Mouse (Mus musculus): ENCODE measurements at regions not wholly inside any gene's neighbourhood (a gene's known extent, or its start where the extent isn't known, plus 50 kb on each side); places are given as distances from the start of the nearest gene placed in this dataset.

DNA sequence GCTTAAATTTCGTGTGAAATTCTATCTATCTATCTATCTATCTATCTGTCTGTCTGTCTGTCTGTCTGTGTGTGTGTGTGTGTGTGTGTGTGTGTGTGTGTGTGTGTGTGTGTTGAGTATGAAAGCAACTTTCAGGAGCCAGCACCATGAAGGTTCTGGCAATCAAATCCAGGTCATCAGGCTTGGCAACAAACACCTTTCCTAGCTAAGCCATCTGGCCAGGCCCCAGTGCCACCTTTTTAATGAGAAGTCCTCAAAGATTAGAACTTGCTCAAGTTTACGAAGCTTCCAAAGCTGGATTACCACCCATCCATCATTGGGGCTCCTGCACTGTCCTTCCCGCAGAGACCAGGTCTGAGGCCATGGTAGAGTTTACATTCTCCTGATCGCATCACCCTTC lies 325.0 kb downstream of the Gm49356 start:
- DNase-seq = no peak

DNA sequence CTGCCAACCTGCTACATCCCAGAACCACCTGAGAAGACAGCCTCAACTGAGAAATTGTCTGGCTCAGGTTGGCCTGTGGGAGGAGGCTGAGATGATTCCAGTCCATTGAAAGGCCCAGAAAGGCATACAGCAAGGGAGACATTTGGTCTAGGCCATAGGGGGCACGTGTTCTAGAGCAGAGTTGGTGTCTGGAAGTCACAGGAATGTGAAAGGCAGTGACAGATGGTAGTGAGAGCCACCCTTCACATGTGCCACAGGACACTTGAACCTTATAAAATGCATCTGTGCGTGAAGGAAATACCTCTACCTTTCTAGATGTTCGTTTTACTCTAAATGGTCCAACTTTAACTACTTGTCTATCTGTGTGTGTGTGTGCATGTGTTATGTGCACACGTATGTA lies 326.1 kb downstream of the Gm49356 start:
- DNase-seq = no peak

DNA sequence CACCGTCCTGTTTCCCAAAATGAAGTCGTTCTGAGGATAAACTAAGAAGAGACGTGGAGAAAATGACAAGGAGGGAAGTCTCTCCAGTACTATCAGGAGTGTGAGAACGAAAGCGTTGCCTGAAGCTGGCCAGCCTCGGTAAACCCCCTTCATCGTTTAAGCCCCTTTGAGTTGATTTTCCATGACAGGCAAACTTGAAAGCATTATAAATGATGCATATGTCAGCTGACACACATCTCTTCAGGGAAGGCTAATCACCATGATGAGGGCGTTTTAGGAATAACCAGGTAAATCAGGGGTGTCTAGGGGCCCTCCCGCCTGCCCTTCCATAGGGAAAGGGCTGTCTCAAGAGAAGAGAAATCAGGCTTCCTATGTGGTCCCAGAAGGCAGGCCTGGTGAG lies 328.4 kb downstream of the Gm49356 start:
- DNase-seq = no peak

DNA sequence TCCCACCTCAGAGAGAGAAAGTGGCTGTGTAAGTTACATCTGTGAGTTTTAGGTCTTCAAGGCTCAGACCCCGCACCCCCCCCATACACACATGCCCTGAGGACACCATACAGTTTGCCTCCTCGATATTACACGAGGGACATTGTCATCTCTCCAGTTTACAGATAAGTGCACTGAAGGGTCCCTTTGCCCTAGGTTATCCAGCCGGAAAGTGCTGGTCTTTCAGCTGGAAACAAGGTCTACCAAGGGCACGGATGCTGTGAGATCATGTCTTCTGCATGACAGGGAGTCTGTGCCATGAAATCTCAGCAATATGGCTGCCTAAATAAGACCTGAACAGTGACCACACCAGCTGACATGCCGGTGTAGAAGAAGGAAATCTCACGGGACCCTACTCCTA lies 329.8 kb downstream of the Gm49356 start:
- no peak for DNase-seq

DNA sequence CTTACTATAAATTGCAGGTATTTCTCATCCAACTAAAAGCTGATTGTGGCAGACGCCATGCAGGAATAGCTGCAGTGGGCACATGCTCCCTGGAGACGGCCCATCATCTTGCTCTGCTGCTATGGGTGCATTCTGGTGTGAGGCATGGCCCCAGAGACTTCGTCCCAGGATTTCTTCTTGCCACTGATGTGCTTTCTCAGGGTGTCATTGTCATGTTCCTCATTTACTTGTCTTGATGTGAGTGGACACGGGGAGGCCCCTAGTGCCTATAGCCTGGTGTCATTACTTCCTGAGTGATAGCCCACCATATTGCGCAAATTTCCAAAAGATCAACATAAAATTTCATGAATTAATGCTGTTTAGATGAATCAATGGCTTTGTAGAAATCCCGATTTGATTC lies 336.5 kb downstream of the Gm49356 start:
- no peak for DNase-seq

DNA sequence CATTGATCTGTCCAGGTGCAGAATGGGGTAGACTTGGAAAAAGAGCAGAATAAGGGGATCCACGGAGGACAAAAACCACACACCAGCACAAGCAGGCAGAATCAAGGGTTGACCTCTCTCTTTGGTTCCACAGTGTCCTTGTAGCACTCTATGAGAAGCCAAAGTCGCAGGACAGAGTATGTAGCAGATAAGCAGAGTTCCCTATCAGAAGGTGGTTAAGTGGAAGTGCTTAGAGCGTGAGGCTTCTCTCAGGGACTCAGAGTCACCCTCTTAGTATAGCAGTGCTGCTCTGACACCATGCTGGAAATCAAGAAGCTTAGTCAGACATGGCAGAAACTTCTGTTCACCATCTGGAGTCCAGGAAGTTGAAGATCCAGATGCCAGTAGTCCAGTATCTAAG lies 338.2 kb downstream of the Gm49356 start:
- no peak for DNase-seq

DNA sequence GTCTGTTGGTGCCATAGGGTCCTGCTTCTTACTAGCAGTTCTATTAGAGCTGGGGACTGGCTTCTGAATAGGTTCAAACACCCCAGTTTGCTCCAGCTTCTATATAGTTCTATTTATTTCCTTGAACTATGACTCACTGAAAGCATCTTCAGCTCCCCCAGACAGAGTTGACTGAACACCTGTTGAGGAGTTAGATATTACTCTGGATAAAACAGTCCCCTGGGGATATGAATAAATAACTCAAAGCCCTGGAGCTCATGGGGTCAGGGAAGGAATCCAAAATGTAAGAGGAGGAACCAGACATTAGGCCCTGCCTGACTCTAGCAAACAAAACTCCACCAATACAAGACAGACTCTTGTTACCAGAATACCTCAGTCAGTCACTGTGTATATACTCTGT lies 341.4 kb downstream of the Gm49356 start:
- DNase-seq = peak; percentile 47 to 52

DNA sequence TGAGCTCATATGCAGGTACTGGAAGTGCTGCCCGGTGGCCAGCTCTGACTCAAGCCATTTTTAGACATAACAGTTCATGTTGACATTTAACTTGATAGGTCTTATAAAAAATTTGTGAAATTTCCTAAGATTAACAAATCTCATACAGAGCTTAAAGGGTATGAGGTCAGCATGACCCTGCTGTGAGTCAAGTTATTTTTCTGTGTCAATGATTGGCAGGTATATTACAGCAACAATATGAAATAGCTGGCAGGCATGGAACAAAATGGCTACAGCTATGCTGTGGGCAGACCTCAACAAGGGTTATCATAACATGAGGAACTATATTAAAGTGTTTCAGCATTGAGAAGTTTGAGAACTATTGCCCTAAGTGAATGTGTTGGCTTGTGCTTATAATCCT lies 342.6 kb downstream of the Gm49356 start:
- DNase-seq = no peak

DNA sequence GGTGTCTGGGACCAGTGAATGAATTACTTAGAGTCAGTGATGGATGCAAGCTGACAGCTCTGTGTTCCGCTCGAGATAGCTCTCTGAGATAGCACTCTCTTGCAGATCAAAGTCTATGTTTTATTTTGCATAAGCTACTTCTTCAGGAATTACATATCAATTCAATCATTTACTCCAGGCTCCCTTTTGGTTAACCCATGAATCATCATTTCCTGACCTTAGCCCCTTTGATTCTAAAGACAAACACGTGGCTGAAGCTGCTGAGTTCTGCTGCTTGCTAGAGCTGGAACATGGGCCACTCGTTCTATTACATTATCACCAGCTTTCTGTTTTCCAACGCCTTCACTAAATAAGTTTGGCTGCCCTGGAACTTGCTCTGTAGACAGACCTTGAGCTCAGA lies 343.2 kb downstream of the Gm49356 start:
- DNase-seq = peak; percentile 59 to 76

DNA sequence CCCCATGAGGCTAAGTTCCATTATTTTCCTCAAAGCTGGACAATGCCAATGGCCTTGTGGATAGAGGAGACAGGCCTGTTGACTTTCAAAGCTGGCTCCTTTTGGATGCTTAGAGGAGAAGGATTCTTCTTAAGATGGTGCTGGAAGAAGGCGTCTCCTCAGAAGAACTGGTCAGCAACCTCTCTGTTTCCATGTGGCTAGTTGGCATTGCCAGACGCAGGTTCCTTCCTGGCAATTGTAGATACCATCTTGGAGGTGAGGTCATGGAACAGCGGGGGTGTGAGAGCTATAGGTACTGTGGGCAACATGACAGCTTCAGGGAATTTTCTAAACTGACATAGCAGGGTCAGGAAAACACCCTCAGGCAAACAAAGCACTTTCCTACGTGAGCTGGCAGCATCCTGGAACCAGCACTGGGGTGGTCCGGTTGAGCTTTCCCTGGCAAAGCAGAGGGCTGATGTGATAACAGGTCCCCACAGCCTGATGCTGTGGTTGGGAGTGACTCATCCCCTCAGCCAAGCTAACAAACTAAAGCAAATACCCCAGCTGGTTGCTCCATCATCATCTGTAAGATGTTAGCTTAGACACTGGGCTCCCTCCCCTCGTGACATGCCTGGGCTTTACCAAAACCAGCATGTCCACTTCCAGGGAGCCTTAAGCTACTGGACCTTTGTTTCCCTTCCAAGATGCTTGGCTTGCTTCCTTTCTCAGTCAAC lies 348.5 kb downstream of the Gm49356 start:
- no peak for DNase-seq

DNA sequence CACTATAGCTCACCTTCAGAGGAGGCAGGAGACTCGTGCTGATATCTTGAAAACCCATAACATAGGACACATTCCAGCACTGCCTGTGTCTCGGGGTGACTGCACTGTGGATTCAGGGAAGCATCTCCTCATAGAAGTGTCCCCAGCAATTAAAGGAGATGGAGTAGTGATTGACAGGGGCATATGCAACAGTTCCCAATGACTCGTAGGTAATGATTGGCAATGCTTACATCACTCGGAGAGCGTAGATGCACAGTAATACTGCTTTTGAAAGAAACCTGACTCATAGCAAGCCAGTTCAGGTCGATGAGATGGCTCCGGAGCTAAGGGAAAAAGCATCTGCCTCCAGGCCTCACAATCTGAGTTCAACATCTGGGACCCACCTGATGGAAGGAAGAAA lies 352.7 kb downstream of the Gm49356 start:
- no peak for DNase-seq

DNA sequence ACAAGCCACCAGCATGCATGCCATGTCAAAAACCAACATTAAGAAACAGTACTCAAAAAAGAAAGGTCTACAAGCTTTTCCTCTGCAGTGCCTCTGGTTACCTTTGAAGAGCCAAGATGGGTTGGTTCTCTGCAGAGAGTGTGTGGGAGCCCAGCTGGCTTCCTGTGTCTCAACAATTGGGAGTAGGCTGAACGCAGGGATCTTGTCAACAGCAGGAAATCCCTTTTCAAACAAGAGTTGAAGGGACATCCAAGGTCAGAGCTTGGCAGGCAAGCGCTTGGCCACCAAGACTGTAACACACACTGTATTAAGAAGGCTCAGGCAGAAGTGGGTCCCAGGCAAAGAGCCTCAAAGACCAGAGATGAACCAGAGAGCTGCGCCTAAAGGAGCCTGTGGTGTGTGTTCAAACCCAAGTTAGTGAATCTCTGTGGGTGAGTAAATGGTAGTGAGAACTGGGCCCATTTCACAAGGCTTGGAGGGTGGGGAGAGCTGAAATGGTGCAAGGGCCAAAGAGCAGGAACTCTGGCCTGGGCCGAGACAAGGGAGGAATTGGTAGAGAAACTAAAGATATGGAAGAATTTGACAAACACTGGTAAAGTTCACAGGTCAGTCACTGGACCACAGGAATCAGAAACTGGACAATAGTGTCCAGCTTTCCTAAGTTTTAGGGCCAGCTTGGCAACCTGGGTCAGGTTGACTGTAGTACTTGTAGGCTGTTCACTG lies 357.0 kb downstream of the Gm49356 start:
- peak; percentile 37 to 41 for DNase-seq

DNA sequence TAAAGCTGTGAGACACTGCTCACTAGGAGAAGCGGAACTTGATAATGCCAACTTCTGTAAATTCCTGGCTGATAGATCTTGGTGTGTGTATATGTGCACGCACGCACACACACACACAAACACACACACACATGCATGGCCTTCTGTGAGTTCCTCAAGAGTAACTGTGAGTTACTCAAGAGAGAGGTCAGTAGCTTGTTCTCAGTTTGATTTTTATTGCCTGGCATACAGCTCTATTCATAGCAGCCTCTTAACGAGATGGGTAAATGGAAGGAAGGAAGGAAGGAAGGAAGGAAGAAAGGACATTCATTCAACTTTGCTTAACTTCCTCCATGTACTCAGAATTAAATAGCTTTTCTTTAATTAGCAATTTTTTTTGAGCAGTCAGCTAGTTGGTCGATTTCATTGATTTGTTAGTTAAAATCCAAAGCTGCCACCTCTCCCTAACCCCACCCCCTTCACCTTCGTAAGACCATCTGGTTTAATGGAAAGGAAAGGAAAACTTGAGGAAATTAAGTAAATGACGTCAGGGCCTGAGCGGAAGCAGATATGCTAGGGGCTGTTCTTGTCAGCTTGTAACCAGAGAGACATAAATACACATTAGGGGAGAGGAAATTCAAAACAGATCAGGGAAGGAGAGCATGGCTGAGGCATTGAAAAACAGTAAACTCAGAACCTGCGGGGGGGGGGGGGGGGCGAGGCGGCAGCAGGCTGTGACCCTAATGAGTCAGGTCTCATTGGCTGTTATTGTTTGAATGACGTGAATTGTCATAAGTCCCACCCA lies 359.6 kb downstream of the Gm49356 start:
- DNase-seq = no peak

DNA sequence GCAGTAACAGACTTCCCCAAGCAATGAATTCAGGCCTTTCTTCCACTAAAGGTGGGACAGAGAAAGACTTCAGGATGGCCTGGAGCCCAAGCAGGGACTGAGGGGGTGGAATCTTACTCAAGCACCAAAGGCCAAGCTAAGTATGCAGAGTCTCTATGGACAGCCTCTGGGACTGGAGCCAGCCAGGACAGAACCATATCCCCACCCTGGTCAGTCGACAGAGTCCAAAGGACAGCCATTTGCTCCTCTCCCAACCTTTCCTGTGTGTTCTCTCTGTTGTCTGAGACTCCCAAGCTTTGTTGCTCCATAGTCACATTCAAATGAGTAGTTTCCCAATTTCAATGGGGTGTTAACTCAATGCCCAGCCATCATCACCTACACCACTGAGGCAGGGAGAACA lies 372.3 kb downstream of the Gm49356 start:
- DNase-seq = peak; percentile 57 to 61

DNA sequence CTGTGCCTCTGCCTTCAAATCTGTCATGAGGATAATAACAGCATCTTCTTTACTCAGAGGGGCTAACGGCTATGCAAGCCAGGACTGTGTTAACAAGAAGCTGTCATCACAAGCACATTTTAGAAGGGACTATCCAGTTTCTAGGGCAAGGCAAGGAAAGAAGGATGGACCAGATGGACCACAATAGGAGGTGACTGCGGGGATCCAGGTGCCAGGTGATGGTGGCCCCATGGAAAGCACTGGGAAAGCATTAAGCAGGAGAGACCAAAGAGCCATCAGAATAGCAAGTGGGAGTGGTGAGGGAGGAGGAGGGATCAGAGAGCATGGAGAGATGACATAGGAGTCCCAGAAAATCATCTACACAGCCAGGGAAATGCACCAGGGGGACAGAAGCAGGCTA lies 373.3 kb downstream of the Gm49356 start:
- no peak for DNase-seq

DNA sequence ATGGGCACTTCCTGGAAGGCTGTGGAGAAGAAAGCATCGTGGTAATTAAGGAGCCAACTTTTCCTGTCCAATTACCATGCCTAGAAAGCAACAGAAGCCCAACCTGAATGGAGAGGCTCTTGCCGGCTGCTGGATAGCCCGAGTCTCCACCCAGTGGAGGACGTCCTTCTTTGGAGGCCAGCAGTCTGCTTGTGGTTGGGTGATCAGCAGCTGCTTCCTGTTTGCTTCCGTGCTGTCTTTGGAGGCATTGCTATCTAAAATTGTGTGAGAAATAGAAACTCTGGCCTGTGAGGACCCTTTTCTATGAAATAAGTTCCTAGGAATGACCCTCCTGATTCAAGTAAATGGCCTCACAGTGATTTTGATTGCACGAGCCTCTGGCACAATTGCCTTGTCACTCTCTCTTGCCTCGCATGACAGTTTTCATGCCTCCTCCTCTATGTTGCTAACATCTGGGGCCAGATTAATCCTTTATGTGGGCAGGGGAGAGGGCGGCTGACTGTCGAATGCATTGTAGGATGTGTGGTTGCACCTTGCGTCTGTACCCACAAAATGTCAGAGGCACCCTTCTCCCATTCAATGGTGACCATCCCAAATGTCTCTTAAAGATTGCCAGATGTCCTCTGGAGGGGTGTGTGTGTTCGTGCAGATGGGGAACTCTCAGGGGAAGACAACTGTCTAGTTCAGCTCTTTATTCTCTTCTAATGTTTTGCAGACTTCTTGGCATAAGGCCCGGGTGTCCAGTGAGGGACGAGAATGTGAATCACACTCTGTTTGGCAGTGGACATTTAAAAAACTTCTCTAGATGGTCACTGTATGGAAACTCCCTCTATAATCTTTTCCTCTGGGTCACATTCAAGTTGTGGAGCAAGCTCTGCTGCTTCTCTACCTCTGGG lies 374.6 kb downstream of the Gm49356 start:
- DNase-seq = peak; percentile 24 to 28

Measured in kidney, adult 8-10 months (tissue).